Comparison of ENCODE assay signal across 13 mouse cellular contexts in genomic region chr5:135253741-135254401, GRCm38 (mm10). TPM values are rescaled to one million over a fixed set of nuclear protein-coding genes. Genes with fewer than 3 reads are reported as not detected.
A peak's percentile ranks its signal among the peaks of the same experiment; 100 is the strongest.
DNase-seq lines count a peak whose midpoint lies in the region; ATAC-seq and TF ChIP-seq lines count a peak whose summit lies in the region.
"Had no signal": no experiment of that assay in that cellular context is flagged by ENCODE, and none has a peak within 500 bp of the region (broad histone marks: within the 10 kb centered on the region; RNA-seq: fewer than 3 reads in every experiment).

No protein-coding gene starts in this region.

- H3K27me3 ChIP-seq in kidney, embryonic 14.5 days (ENCODE audit: control insufficient read depth, insufficient read depth, low read length) = peaks cover 20% of the 10 kb centered on the region
- no peaks in the 10 kb centered on the region for H3K27me3 ChIP-seq in kidney, adult 2 months (replicated peaks; ENCODE audit: control insufficient read depth, insufficient read depth, low read length)
- peaks cover 22% of the 10 kb centered on the region for H3K27me3 ChIP-seq in embryonic facial prominence, embryonic 14.5 days (replicated peaks; ENCODE audit: control insufficient read depth, insufficient read depth, low read length)
- H3K27me3 ChIP-seq in hindbrain, postnatal 0 days (ENCODE audit: insufficient read depth, low read length) = no peaks in the 10 kb centered on the region
- peaks cover 4% of the 10 kb centered on the region; the same call in 1 of the 2 replicates for H3K27me3 ChIP-seq in neural tube, embryonic 11.5 days (ENCODE audit: control insufficient read depth, insufficient read depth, low read length)

- no peak for TF ChIP-seq CTCF in kidney, adult 2 months (conservative IDR thresholded peaks at IDR 0.05; ENCODE audit: insufficient read depth, insufficient read length, low read depth, low read length)
- no peak for TF ChIP-seq CTCF in hindbrain, postnatal 0 days (IDR thresholded peaks at IDR 0.05; ENCODE audit: low read depth)

- 8% methylated on average over 12 of the region's 12 CpGs for WGBS in kidney, embryonic 14.5 days
- 37% methylated on average over 12 of the region's 12 CpGs for WGBS in kidney, adult 2 months
- 8% methylated on average over 11 of the region's 12 CpGs for WGBS in embryonic facial prominence, embryonic 14.5 days
- WGBS in hindbrain, postnatal 0 days = 7% methylated on average over 12 of the region's 12 CpGs
- 3% methylated on average over 12 of the region's 12 CpGs for WGBS in neural tube, embryonic 11.5 days

- no peak for TF ChIP-seq POLR2A in kidney, adult 2 months (IDR thresholded peaks at IDR 0.05; ENCODE audit: low read depth, low read length)

- H3K4me1 ChIP-seq in kidney, embryonic 14.5 days (ENCODE audit: control insufficient read depth, insufficient read depth, low read length) = peaks cover 5% of the 10 kb centered on the region; the same call in 1 of the 2 replicates
- no peaks in the 10 kb centered on the region for H3K4me1 ChIP-seq in kidney, adult 2 months (ENCODE audit: control insufficient read depth, insufficient read depth, low read length)
- H3K4me1 ChIP-seq in embryonic facial prominence, embryonic 14.5 days (ENCODE audit: control insufficient read depth, insufficient read depth, low read length) = peaks cover 19% of the 10 kb centered on the region
- H3K4me1 ChIP-seq in hindbrain, postnatal 0 days (ENCODE audit: insufficient read depth, low read length) = peaks cover 14% of the 10 kb centered on the region
- H3K4me1 ChIP-seq in neural tube, embryonic 11.5 days (ENCODE audit: control insufficient read depth, insufficient read depth, low read length) = peaks cover 20% of the 10 kb centered on the region

- H3K9me3 ChIP-seq in kidney, embryonic 14.5 days (ENCODE audit: control insufficient read depth, low read length) = peaks cover 3% of the 10 kb centered on the region; the same call in 1 of the 2 replicates
- H3K9me3 ChIP-seq in embryonic facial prominence, embryonic 14.5 days (ENCODE audit: control insufficient read depth, low read length) = 0 out of 2 replicates have a peak, but pooled peaks cover 3% of the 10 kb centered on the region
- H3K9me3 ChIP-seq in hindbrain, postnatal 0 days (ENCODE audit: low read length) = no peaks in the 10 kb centered on the region
- H3K9me3 ChIP-seq in neural tube, embryonic 11.5 days (ENCODE audit: control insufficient read depth, low read length) = no peaks in the 10 kb centered on the region; the same call in 1 of the 2 replicates

- DNase-seq in kidney, adult 2 months = no peak
- DNase-seq in embryonic facial prominence, embryonic 14.5 days (ENCODE audit: low spot score) = peak; percentile 87
- DNase-seq in hindbrain, postnatal 0 days (ENCODE audit: low spot score) = peak; percentile 85
- peak; percentile 88 for DNase-seq in neural tube, embryonic 11.5 days (ENCODE audit: low spot score)
- DNase-seq in natural killer cell, adult 2 months (ENCODE audit: low spot score in 2 of 2) = no peak
- DNase-seq in ovary, postnatal 14 days (ENCODE audit: low spot score) = no peak
- no peak for DNase-seq in ovary, postnatal 36 days (ENCODE audit: low spot score)
- DNase-seq: adrenal gland, adult 8-10 months; gastrocnemius, postnatal 36 days; thymus, postnatal 4 days had no signal

- H3K4me2 ChIP-seq in kidney, embryonic 14.5 days (replicated peaks; ENCODE audit: low read depth, low read length) = no peak overlapping the region
- H3K4me2 ChIP-seq in embryonic facial prominence, embryonic 14.5 days (ENCODE audit: low read depth, low read length) = no peak overlapping the region
- no peak overlapping the region for H3K4me2 ChIP-seq in hindbrain, postnatal 0 days (ENCODE audit: low read depth, low read length)
- peak overlapping the region; percentile 26 for H3K4me2 ChIP-seq in neural tube, embryonic 11.5 days (ENCODE audit: low read depth)

- H3K27ac ChIP-seq in kidney, embryonic 14.5 days (ENCODE audit: low read depth, low read length) = no peak overlapping the region
- no peak overlapping the region for H3K27ac ChIP-seq in kidney, adult 2 months (ENCODE audit: insufficient read depth, low read depth, low read length)
- peak overlapping the region; percentile 52 for H3K27ac ChIP-seq in embryonic facial prominence, embryonic 14.5 days (replicated peaks; ENCODE audit: low read depth, low read length)
- H3K27ac ChIP-seq in hindbrain, postnatal 0 days = peak overlapping the region; percentile 63
- peak overlapping the region; percentile 89 for H3K27ac ChIP-seq in neural tube, embryonic 11.5 days (ENCODE audit: low read depth, low read length)

- no peak overlapping the region; the same call in 1 of the 2 replicates for H3K9ac ChIP-seq in kidney, embryonic 14.5 days (ENCODE audit: low read depth, low read length)
- 0 out of 2 replicates have a peak overlapping the region, but pooled peaks have one; percentile 11 for H3K9ac ChIP-seq in embryonic facial prominence, embryonic 14.5 days (ENCODE audit: low read depth, low read length)
- H3K9ac ChIP-seq in hindbrain, postnatal 0 days (replicated peaks; ENCODE audit: low read length) = no peak overlapping the region
- H3K9ac ChIP-seq in neural tube, embryonic 11.5 days (ENCODE audit: low read length) = peak overlapping the region; percentile 45

- H3K36me3 ChIP-seq in kidney, embryonic 14.5 days (ENCODE audit: control insufficient read depth, insufficient read depth, low read length) = no peaks in the 10 kb centered on the region
- H3K36me3 ChIP-seq in kidney, adult 2 months (ENCODE audit: control insufficient read depth, insufficient read depth, low read length) = no peaks in the 10 kb centered on the region
- no peaks in the 10 kb centered on the region for H3K36me3 ChIP-seq in embryonic facial prominence, embryonic 14.5 days (ENCODE audit: control insufficient read depth, insufficient read depth, low read length)
- no peaks in the 10 kb centered on the region for H3K36me3 ChIP-seq in hindbrain, postnatal 0 days (ENCODE audit: insufficient read depth, low read length)
- H3K36me3 ChIP-seq in neural tube, embryonic 11.5 days (ENCODE audit: control insufficient read depth, insufficient read depth, low read length) = no peaks in the 10 kb centered on the region

- ATAC-seq in kidney, embryonic 14.5 days (ENCODE audit: low FRiP score, low TSS enrichment) = 0 out of 2 replicates have a peak, but pooled peaks have one; percentile 5
- ATAC-seq in embryonic facial prominence, embryonic 14.5 days (ENCODE audit: low read depth) = peak; percentile 72
- peak; percentile 77 for ATAC-seq in hindbrain, postnatal 0 days
- peak; percentile 79 for ATAC-seq in neural tube, embryonic 11.5 days (ENCODE audit: insufficient read depth, low FRiP score, low TSS enrichment)
- ATAC-seq: intestine, embryonic 16.5 days had no signal

- H3K4me3 ChIP-seq in kidney, embryonic 14.5 days (ENCODE audit: low read length) = no peak overlapping the region
- no peak overlapping the region for H3K4me3 ChIP-seq in kidney, adult 2 months (ENCODE audit: insufficient read depth, low read depth, low read length)
- no peak overlapping the region for H3K4me3 ChIP-seq in embryonic facial prominence, embryonic 14.5 days (ENCODE audit: low read depth, low read length)
- H3K4me3 ChIP-seq in hindbrain, postnatal 0 days (ENCODE audit: low read length) = no peak overlapping the region
- H3K4me3 ChIP-seq in neural tube, embryonic 11.5 days (ENCODE audit: low read depth, low read length) = no peak overlapping the region

RNA-seq across cellular contexts. Expression of gene Fzd9, which starts 2.8 kb away (rescaled TPM):
- polyA plus RNA-seq in kidney, embryonic 14.5 days (2014; fragmentation: Nextera tagmentation; extraction: Ambion mirVana) = 0.54 and 1.1 TPM in 2 replicates
- polyA plus RNA-seq in kidney, adult 2 months (2012; rRNA removed) = 0.67 and 0.83 TPM in 2 replicates
- 21.6 and 21.7 TPM in 2 replicates for polyA plus RNA-seq in embryonic facial prominence, embryonic 14.5 days (2014; fragmentation: Nextera tagmentation; extraction: Ambion mirVana)
- total RNA-seq in hindbrain, postnatal 0 days (2014; rRNA removed) = 35.1 and 49.8 TPM in 2 replicates
- polyA plus RNA-seq in hindbrain, postnatal 0 days (2015; fragmentation: Nextera tagmentation; extraction: Ambion mirVana) = 18.0 TPM in 2 replicates
- polyA plus RNA-seq in neural tube, embryonic 11.5 days (2014; fragmentation: Nextera tagmentation; extraction: Ambion mirVana) = 9.0 and 9.5 TPM in 2 replicates
- total RNA-seq: CH12.LX had no signal

Comparison
In these comparisons a context has a peak if more than half of its experiments do, and no peak if none do; other contexts are left out.
1. ATAC-seq: peak in every context shown above with its lines; median percentile 79 in neural tube, embryonic 11.5 days; 77 in hindbrain, postnatal 0 days; 72 in embryonic facial prominence, embryonic 14.5 days; 5 in kidney, embryonic 14.5 days.
2. H3K27ac ChIP-seq: peak in embryonic facial prominence, embryonic 14.5 days (single experiment), hindbrain, postnatal 0 days (single experiment) and neural tube, embryonic 11.5 days (single experiment); none in kidney, embryonic 14.5 days (single experiment) and kidney, adult 2 months (single experiment).
3. H3K9ac ChIP-seq: peak in embryonic facial prominence, embryonic 14.5 days (single experiment) and neural tube, embryonic 11.5 days (single experiment); none in kidney, embryonic 14.5 days (single experiment) and hindbrain, postnatal 0 days (single experiment).
4. DNase-seq: peak in embryonic facial prominence, embryonic 14.5 days (single experiment), hindbrain, postnatal 0 days (single experiment) and neural tube, embryonic 11.5 days (single experiment); none in kidney, adult 2 months (single experiment), natural killer cell, adult 2 months (0 of 2), ovary, postnatal 14 days (single experiment) and ovary, postnatal 36 days (single experiment).